Mouse (Mus musculus): ENCODE results near the gene Msantd3. TPM values are rescaled to one million over a fixed set of nuclear protein-coding genes. Genes with fewer than 3 reads are reported as not detected.

Msantd3 gene
- polyA plus RNA-seq, 1 experiment from 2014 or later: 36.2 TPM

GRCm38 (mm10) chr4:48586099-48586821, 46.5 kb downstream of the Msantd3 start:
- peak; percentile 44 for ATAC-seq (ENCODE audit: low read depth)
- peak overlapping the region; percentile 97 for H3K9ac ChIP-seq
- no peaks in the 10 kb centered on the region for H3K27me3 ChIP-seq
- under 1% methylated on average over 12 of the region's 12 CpGs for WGBS
- H3K27ac ChIP-seq (replicated peaks): peak overlapping the region; percentile 99
- H3K4me2 ChIP-seq: peak overlapping the region; percentile 80
- H3K9me3 ChIP-seq: no peaks in the 10 kb centered on the region
- H3K4me1 ChIP-seq (replicated peaks): peaks cover 60% of the 10 kb centered on the region
- H3K4me3 ChIP-seq: peak overlapping the region; percentile 96
- peaks cover 3% of the 10 kb centered on the region; the same call in 1 of the 2 replicates for H3K36me3 ChIP-seq

GRCm38 (mm10) chr4:48587526-48587925, 47.8 kb downstream of the Msantd3 start:
- H3K9me3 ChIP-seq: no peaks in the 10 kb centered on the region
- H3K27me3 ChIP-seq: no peaks in the 10 kb centered on the region
- no peak for ATAC-seq (ENCODE audit: low read depth)
- H3K4me1 ChIP-seq (replicated peaks): peaks cover 64% of the 10 kb centered on the region
- 95% methylated on average over 2 of the region's 2 CpGs for WGBS
- no peak overlapping the region for H3K9ac ChIP-seq
- peak overlapping the region; percentile 96; the same call in 1 of the 2 replicates for H3K4me3 ChIP-seq
- H3K4me2 ChIP-seq: 0 out of 2 replicates have a peak overlapping the region, but pooled peaks have one; percentile 1
- H3K36me3 ChIP-seq: peaks cover 3% of the 10 kb centered on the region; the same call in 1 of the 2 replicates
- H3K27ac ChIP-seq (replicated peaks): no peak overlapping the region

GRCm38 (mm10) chr4:48588576-48588975, 48.8 kb downstream of the Msantd3 start:
- H3K27me3 ChIP-seq: no peaks in the 10 kb centered on the region
- no peak overlapping the region for H3K9ac ChIP-seq
- no peak overlapping the region for H3K27ac ChIP-seq (replicated peaks)
- no peak for ATAC-seq (ENCODE audit: low read depth)
- peaks cover 56% of the 10 kb centered on the region for H3K4me1 ChIP-seq (replicated peaks)
- H3K36me3 ChIP-seq: peaks cover 3% of the 10 kb centered on the region; the same call in 1 of the 2 replicates
- H3K4me2 ChIP-seq: 0 out of 2 replicates have a peak overlapping the region, but pooled peaks have one; percentile 10
- H3K4me3 ChIP-seq: no peak overlapping the region
- WGBS: 74% methylated on average over 9 of the region's 9 CpGs
- no peaks in the 10 kb centered on the region for H3K9me3 ChIP-seq

GRCm38 (mm10) chr4:48590862-48591261, 51.1 kb downstream of the Msantd3 start:
- Histone ChIP-seq H3K36me3 (peaks cover 3% of the 10 kb centered on the region; the same call in 1 of the 2 replicates), H3K4me1 (replicated peaks) (peaks cover 49% of the 10 kb centered on the region), H3K9me3 (no peaks in the 10 kb centered on the region), H3K27me3 (no peaks in the 10 kb centered on the region), H3K27ac (replicated peaks) (no peak overlapping the region), H3K4me2 (no peak overlapping the region), H3K4me3 (no peak overlapping the region), H3K9ac (no peak overlapping the region)
- no peak for ATAC-seq (ENCODE audit: low read depth)
- 91% methylated on average over 7 of the region's 7 CpGs for WGBS

- peaks cover 49% of the 10 kb centered on the region for H3K4me1 ChIP-seq (replicated peaks)
- H3K9ac ChIP-seq: no peak overlapping the region
- H3K4me2 ChIP-seq: no peak overlapping the region
- ATAC-seq (ENCODE audit: low read depth): no peak
- no peak overlapping the region for H3K4me3 ChIP-seq
- WGBS: 84% methylated on average over 3 of the region's 3 CpGs
- no peak overlapping the region for H3K27ac ChIP-seq (replicated peaks)
- H3K36me3 ChIP-seq: peaks cover 3% of the 10 kb centered on the region; the same call in 1 of the 2 replicates
- H3K9me3 ChIP-seq: no peaks in the 10 kb centered on the region
- no peaks in the 10 kb centered on the region for H3K27me3 ChIP-seq
Measured at GRCm38 (mm10) chr4:48591390-48591789, 51.7 kb downstream of the Msantd3 start.

- Histone ChIP-seq H3K4me1 (replicated peaks) (peaks cover 40% of the 10 kb centered on the region), H3K9ac (no peak overlapping the region), H3K27me3 (no peaks in the 10 kb centered on the region), H3K36me3 (peaks cover 3% of the 10 kb centered on the region; the same call in 1 of the 2 replicates), H3K9me3 (no peaks in the 10 kb centered on the region), H3K4me2 (no peak overlapping the region), H3K27ac (replicated peaks) (no peak overlapping the region), H3K4me3 (no peak overlapping the region)
- WGBS: 76% methylated on average over 5 of the region's 5 CpGs
- ATAC-seq (ENCODE audit: low read depth): no peak
Measured at GRCm38 (mm10) chr4:48592328-48592727, 52.6 kb downstream of the Msantd3 start.

- H3K27ac ChIP-seq (replicated peaks): no peak overlapping the region
- H3K4me3 ChIP-seq: no peak overlapping the region
- no peak overlapping the region for H3K4me2 ChIP-seq
- no peaks in the 10 kb centered on the region for H3K9me3 ChIP-seq
- no peaks in the 10 kb centered on the region for H3K36me3 ChIP-seq
- no peak for ATAC-seq (ENCODE audit: low read depth)
- no peak overlapping the region for H3K9ac ChIP-seq
- H3K4me1 ChIP-seq (replicated peaks): peaks cover 38% of the 10 kb centered on the region
- no peaks in the 10 kb centered on the region for H3K27me3 ChIP-seq
- 92% methylated on average over 7 of the region's 7 CpGs for WGBS
Measured at GRCm38 (mm10) chr4:48592844-48593243, 53.1 kb downstream of the Msantd3 start.

GRCm38 (mm10) chr4:48596111-48596510, 56.4 kb downstream of the Msantd3 start:
- Histone ChIP-seq H3K9me3 (no peaks in the 10 kb centered on the region), H3K36me3 (no peaks in the 10 kb centered on the region), H3K27me3 (no peaks in the 10 kb centered on the region), H3K4me3 (no peak overlapping the region), H3K4me1 (replicated peaks) (peaks cover 29% of the 10 kb centered on the region), H3K27ac (replicated peaks) (no peak overlapping the region), H3K9ac (no peak overlapping the region), H3K4me2 (no peak overlapping the region)
- ATAC-seq (ENCODE audit: low read depth): no peak
- WGBS: 80% methylated on average over 7 of the region's 7 CpGs

- no peak overlapping the region for H3K4me3 ChIP-seq
- 19% methylated on average over 3 of the region's 3 CpGs for WGBS
Measured at GRCm38 (mm10) chr4:48605650-48606049, 65.9 kb downstream of the Msantd3 start.

GRCm38 (mm10) chr4:48609485-48609884, 69.8 kb downstream of the Msantd3 start:
- Histone ChIP-seq H3K9ac (no peak overlapping the region), H3K4me1 (replicated peaks) (peaks cover 37% of the 10 kb centered on the region), H3K27ac (replicated peaks) (no peak overlapping the region), H3K4me2 (no peak overlapping the region), H3K27me3 (no peaks in the 10 kb centered on the region), H3K36me3 (peaks cover 53% of the 10 kb centered on the region), H3K9me3 (no peaks in the 10 kb centered on the region), H3K4me3 (no peak overlapping the region)
- ATAC-seq (ENCODE audit: low read depth): no peak
- 94% methylated on average over 9 of the region's 9 CpGs for WGBS

More at GRCm38 (mm10) chr4:48605650-48606049, 65.9 kb downstream of the Msantd3 start:
- Histone ChIP-seq H3K4me2 (no peak overlapping the region), H3K9me3 (no peaks in the 10 kb centered on the region), H3K36me3 (peaks cover 29% of the 10 kb centered on the region), H3K27ac (replicated peaks) (peak overlapping the region; percentile 56; the same call in 1 of the 2 replicates), H3K9ac (no peak overlapping the region), H3K27me3 (no peaks in the 10 kb centered on the region), H3K4me1 (replicated peaks) (peaks cover 43% of the 10 kb centered on the region)
- peak; percentile 30; the same call in 1 of the 2 replicates for ATAC-seq (ENCODE audit: low read depth)

GRCm38 (mm10) chr4:48610251-48610650, 70.5 kb downstream of the Msantd3 start:
- H3K36me3 ChIP-seq: peaks cover 53% of the 10 kb centered on the region

More at GRCm38 (mm10) chr4:48610251-48610650, 70.5 kb downstream of the Msantd3 start:
- no peak overlapping the region for H3K4me2 ChIP-seq
- H3K4me3 ChIP-seq: no peak overlapping the region
- H3K27ac ChIP-seq (replicated peaks): no peak overlapping the region
- H3K4me1 ChIP-seq (replicated peaks): peaks cover 30% of the 10 kb centered on the region
- no peaks in the 10 kb centered on the region for H3K27me3 ChIP-seq
- no peak for ATAC-seq (ENCODE audit: low read depth)
- no peaks in the 10 kb centered on the region for H3K9me3 ChIP-seq
- no peak overlapping the region for H3K9ac ChIP-seq
- WGBS: 84% methylated on average over 6 of the region's 6 CpGs

All from neural tube, embryonic 13.5 days (tissue).